In genomic region chr6:128802999-128803857, GRCm38 (mm10) we compare ENCODE assay signal across 8 mouse cellular contexts. TPM values are rescaled to one million over a fixed set of nuclear protein-coding genes. Genes with fewer than 3 reads are reported as not detected.
DNase-seq lines count a peak whose midpoint lies in the region; ATAC-seq lines count a peak whose summit lies in the region.

No protein-coding gene starts in this region.

- H3K4me1 ChIP-seq in heart, embryonic 14.5 days (ENCODE audit: control insufficient read depth in 2 of 2, insufficient read depth in 2 of 2, low read length in 2 of 2) = peaks cover under 1 to 3% of the 10 kb centered on the region in 2 experiments; a peak in 2 of 4 replicates
- H3K4me1 ChIP-seq in liver, embryonic 13.5 days (replicated peaks) = peaks cover 13% of the 10 kb centered on the region
- peaks cover 6% of the 10 kb centered on the region for H3K4me1 ChIP-seq in stomach, embryonic 16.5 days (ENCODE audit: control insufficient read depth, insufficient read depth, low read length)

- peak; percentile 85 for ATAC-seq in CD4-positive, CD25-positive, alpha-beta regulatory T cell, adult 4 months
- ATAC-seq in heart, embryonic 14.5 days (ENCODE audit: insufficient number of reproducible peaks, insufficient read depth, low FRiP score, low read depth) = peak; percentile 93
- ATAC-seq in liver, embryonic 13.5 days (ENCODE audit: low read depth) = peak; percentile 87
- peak; percentile 95 for ATAC-seq in stomach, embryonic 16.5 days (ENCODE audit: insufficient read depth, low FRiP score)

- peak overlapping the region; percentile 71 for H3K9ac ChIP-seq in heart, embryonic 14.5 days (ENCODE audit: low read length)
- peak overlapping the region; percentile 63; the same call in 1 of the 2 replicates for H3K9ac ChIP-seq in liver, embryonic 13.5 days
- peak overlapping the region; percentile 62 for H3K9ac ChIP-seq in stomach, embryonic 16.5 days (ENCODE audit: low read length)

- H3K9me3 ChIP-seq in heart, embryonic 14.5 days (ENCODE audit: control insufficient read depth, low read length) = no peaks in the 10 kb centered on the region
- H3K9me3 ChIP-seq in liver, embryonic 13.5 days (replicated peaks) = no peaks in the 10 kb centered on the region
- H3K9me3 ChIP-seq in stomach, embryonic 16.5 days (replicated peaks; ENCODE audit: control insufficient read depth, low read length) = no peaks in the 10 kb centered on the region

- WGBS in heart, embryonic 14.5 days = 6% methylated on average over 26 of the region's 26 CpGs
- WGBS in liver, embryonic 13.5 days (ENCODE audit: insufficient replicate concordance) = 4% methylated on average over 26 of the region's 26 CpGs
- 6% methylated on average over 26 of the region's 26 CpGs for WGBS in stomach, embryonic 16.5 days

- H3K27ac ChIP-seq in heart, embryonic 14.5 days (replicated peaks in 1 of 2; ENCODE audit: control insufficient read depth in 1 of 2, insufficient read depth in 1 of 2, low read depth in 2 of 2, low read length in 2 of 2) = 0 out of 4 replicates have a peak overlapping the region, but pooled peaks of 1 of the 2 experiments have one; percentile 50
- no peak overlapping the region for H3K27ac ChIP-seq in liver, embryonic 13.5 days
- H3K27ac ChIP-seq in stomach, embryonic 16.5 days (ENCODE audit: low read length) = 0 out of 2 replicates have a peak overlapping the region, but pooled peaks have one; percentile 56

- peak overlapping the region; percentile 54 to 59 for H3K4me3 ChIP-seq in heart, embryonic 14.5 days (ENCODE audit: control insufficient read depth in 1 of 2, insufficient read depth in 1 of 2, low read depth in 1 of 2, low read length in 2 of 2)
- peak overlapping the region; percentile 56 for H3K4me3 ChIP-seq in liver, embryonic 13.5 days (replicated peaks)
- H3K4me3 ChIP-seq in stomach, embryonic 16.5 days (replicated peaks; ENCODE audit: low read length) = peak overlapping the region; percentile 52

- peak; percentile 76 for DNase-seq in c-Kit-negative CD71-positive TER-119-positive erythroid progenitor cells, embryonic 14.5 days (ENCODE audit: low read depth, low spot score)
- DNase-seq in fibroblast of lung, adult 2 months (ENCODE audit: low read depth) = peak; percentile 99
- DNase-seq in kidney, postnatal 14 days = peak; percentile 95
- DNase-seq in liver, embryonic 13.5 days = peak; percentile 89
- DNase-seq in neural tube, embryonic 10.5 days (ENCODE audit: extremely low spot score, low spot score) = peak; percentile 100

- H3K4me2 ChIP-seq in heart, embryonic 14.5 days (ENCODE audit: low read length) = peak overlapping the region; percentile 80
- peak overlapping the region; percentile 80 for H3K4me2 ChIP-seq in liver, embryonic 13.5 days
- peak overlapping the region; percentile 58 for H3K4me2 ChIP-seq in stomach, embryonic 16.5 days (ENCODE audit: low read depth, low read length)

- H3K27me3 ChIP-seq in heart, embryonic 14.5 days (ENCODE audit: control insufficient read depth, insufficient read depth, low read length) = no peaks in the 10 kb centered on the region
- no peaks in the 10 kb centered on the region for H3K27me3 ChIP-seq in liver, embryonic 13.5 days
- no peaks in the 10 kb centered on the region for H3K27me3 ChIP-seq in stomach, embryonic 16.5 days (ENCODE audit: control insufficient read depth, insufficient read depth, low read length)

- no peaks in the 10 kb centered on the region for H3K36me3 ChIP-seq in heart, embryonic 14.5 days (ENCODE audit: control insufficient read depth, insufficient read depth, low read length)
- no peaks in the 10 kb centered on the region for H3K36me3 ChIP-seq in liver, embryonic 13.5 days
- no peaks in the 10 kb centered on the region for H3K36me3 ChIP-seq in stomach, embryonic 16.5 days (ENCODE audit: control insufficient read depth, insufficient read depth, low read length)

RNA-seq across cellular contexts. Expression of gene Klrb1c, which starts 14.2 kb away (rescaled TPM):
- polyA plus RNA-seq in CD4-positive, CD25-positive, alpha-beta regulatory T cell, adult 4 months (2017; shearing (Covaris generic)) = 1 to 10 TPM; 2.5 to 3.5 TPM
- not detected in 2 replicates for polyA plus RNA-seq in heart, embryonic 14.5 days (2014; fragmentation: Nextera tagmentation; extraction: Ambion mirVana)
- 0.08 and 0.10 TPM in 2 replicates for polyA plus RNA-seq in liver, embryonic 13.5 days (2015; fragmentation: Nextera tagmentation; extraction: Ambion mirVana)
- 0.25 and 0.27 TPM in 2 replicates for polyA plus RNA-seq in stomach, embryonic 16.5 days (2015; fragmentation: Nextera tagmentation; extraction: Ambion mirVana)

RNA-seq across cellular contexts. Expression of gene Gm44511, which starts 22.9 kb away (rescaled TPM):
- polyA plus RNA-seq in CD4-positive, CD25-positive, alpha-beta regulatory T cell, adult 4 months (2017; shearing (Covaris generic)) = not detected
- polyA plus RNA-seq in heart, embryonic 14.5 days (2014; fragmentation: Nextera tagmentation; extraction: Ambion mirVana) = not detected in 2 replicates
- polyA plus RNA-seq in liver, embryonic 13.5 days (2015; fragmentation: Nextera tagmentation; extraction: Ambion mirVana) = 0.20 TPM in 1 of 2 replicates, not detected in the other
- polyA plus RNA-seq in stomach, embryonic 16.5 days (2015; fragmentation: Nextera tagmentation; extraction: Ambion mirVana) = 0.44 TPM in 1 of 2 replicates, not detected in the other

RNA-seq across cellular contexts. Expression of gene Klrb1b, which starts 22.9 kb away (rescaled TPM):
- not detected for polyA plus RNA-seq in CD4-positive, CD25-positive, alpha-beta regulatory T cell, adult 4 months (2017; shearing (Covaris generic))
- not detected in 2 replicates for polyA plus RNA-seq in heart, embryonic 14.5 days (2014; fragmentation: Nextera tagmentation; extraction: Ambion mirVana)
- polyA plus RNA-seq in liver, embryonic 13.5 days (2015; fragmentation: Nextera tagmentation; extraction: Ambion mirVana) = 0.09 TPM in 1 of 2 replicates, not detected in the other
- 0.56 and 0.81 TPM in 2 replicates for polyA plus RNA-seq in stomach, embryonic 16.5 days (2015; fragmentation: Nextera tagmentation; extraction: Ambion mirVana)
